Mouse (Mus musculus): Measurements from ENCODE around the gene Ano2. TPM values are rescaled to one million over a fixed set of nuclear protein-coding genes. Genes with fewer than 3 reads are reported as not detected.

The Ano2 gene
- polyA plus RNA-seq (2016; fragmentation: Nextera tagmentation; extraction: Ambion mirVana) = 0.10 and 0.32 TPM in 2 replicates

DNA sequence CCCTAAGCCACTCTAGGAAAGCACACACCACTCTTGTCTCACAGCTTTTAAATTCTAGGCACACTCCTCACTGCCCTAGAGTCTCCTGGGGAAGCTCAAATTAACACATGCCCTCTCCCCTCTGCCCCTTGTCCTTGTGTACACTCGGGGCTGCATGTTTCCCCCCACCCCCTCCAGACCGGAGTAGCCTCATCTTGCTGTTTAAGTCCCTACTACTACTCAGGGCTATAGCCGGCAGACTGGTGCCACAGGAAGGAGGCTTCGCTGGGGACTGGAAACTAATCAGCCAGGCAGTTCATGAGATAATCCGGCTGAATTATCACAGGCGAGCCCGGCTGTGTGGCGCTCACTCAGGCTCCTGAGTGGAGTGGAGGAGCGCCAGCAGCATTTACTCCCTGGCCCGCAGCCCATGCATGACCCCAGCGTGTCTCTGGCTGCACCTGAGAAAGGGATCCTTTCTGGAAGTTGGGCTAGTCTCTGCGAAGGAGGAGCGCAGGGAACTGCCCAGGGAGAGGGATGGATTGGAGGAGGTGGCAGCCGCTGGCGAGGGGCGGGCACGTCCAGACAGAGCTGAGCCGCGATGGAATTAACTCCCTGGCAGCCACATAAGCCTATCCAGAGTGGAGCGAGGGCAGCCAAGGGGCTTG, at the start of gene Ano2:
TSS of gene Ano2 (plus strand) at position 363 of the 647 bp plus-strand sequence.
- WGBS = 2% methylated on average over 20 of the region's 20 CpGs
- Histone ChIP-seq H3K27me3 (ENCODE audit: low read depth, poor library complexity, severe bottlenecking) (peaks cover 31% of the 10 kb centered on the region), H3K9me3 (replicated peaks) (no peaks in the 10 kb centered on the region), H3K4me1 (peaks cover 12% of the 10 kb centered on the region), H3K4me3 (peak within 1 kb of the TSS; percentile 51), H3K36me3 (no peaks in the 10 kb centered on the region), H3K27ac (replicated peaks) (0 out of 2 replicates have a peak within 1 kb of the TSS, but pooled peaks have one; percentile 14)
- peak; percentile 41 for DNase-seq (ENCODE audit: low spot score)

- H3K4me1 ChIP-seq = no peaks in the 10 kb centered on the region
- no peaks in the 10 kb centered on the region for H3K36me3 ChIP-seq
- no peak overlapping the region for H3K27ac ChIP-seq (replicated peaks)
- H3K27me3 ChIP-seq (ENCODE audit: low read depth, poor library complexity, severe bottlenecking) = no peaks in the 10 kb centered on the region
- DNase-seq (ENCODE audit: low spot score) = no peak
- H3K9me3 ChIP-seq (replicated peaks) = no peaks in the 10 kb centered on the region
- WGBS = 74% methylated on average over 4 of the region's 4 CpGs
- H3K4me3 ChIP-seq = no peak overlapping the region
Measured at GRCm38 (mm10) chr6:125640486-125640885, 49.7 kb upstream of the Ano2 start.

- no peaks in the 10 kb centered on the region for H3K36me3 ChIP-seq
- WGBS = 95% methylated on average over 8 of the region's 8 CpGs
- H3K27ac ChIP-seq (replicated peaks) = no peak overlapping the region
- no peaks in the 10 kb centered on the region for H3K4me1 ChIP-seq
- H3K4me3 ChIP-seq = no peak overlapping the region
- no peaks in the 10 kb centered on the region for H3K27me3 ChIP-seq (ENCODE audit: low read depth, poor library complexity, severe bottlenecking)
- no peaks in the 10 kb centered on the region for H3K9me3 ChIP-seq (replicated peaks)
- no peak for DNase-seq (ENCODE audit: low spot score)
Measured at GRCm38 (mm10) chr6:125641146-125641545, 49.1 kb upstream of the Ano2 start.

GRCm38 (mm10) chr6:125648964-125649363, 41.3 kb upstream of the Ano2 start:
- Histone ChIP-seq H3K4me3 (no peak overlapping the region), H3K27ac (replicated peaks) (no peak overlapping the region)

DNA sequence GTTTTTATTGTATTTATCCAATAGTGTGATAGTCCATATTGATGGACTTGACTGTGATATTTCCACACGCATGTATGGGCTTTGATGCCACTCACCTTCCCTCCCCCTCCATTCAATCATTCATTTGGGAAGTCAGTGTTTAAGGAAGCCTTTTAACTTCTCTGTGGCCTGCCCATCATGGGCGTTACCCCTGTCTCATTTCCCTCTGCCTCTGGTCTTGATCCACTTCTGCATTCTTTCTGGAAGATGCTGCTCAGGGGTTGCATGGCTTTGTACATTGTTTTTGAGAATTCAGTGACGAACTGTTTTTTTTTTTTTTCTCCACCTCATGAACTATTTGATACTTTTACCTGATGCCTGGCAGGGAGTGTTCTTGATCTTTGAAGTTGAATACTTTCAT, 38.9 kb upstream of the Ano2 start:
- H3K27ac ChIP-seq (replicated peaks) = no peak overlapping the region
- H3K9me3 ChIP-seq (replicated peaks) = no peaks in the 10 kb centered on the region
- DNase-seq (ENCODE audit: low spot score) = no peak
- no peaks in the 10 kb centered on the region for H3K27me3 ChIP-seq (ENCODE audit: low read depth, poor library complexity, severe bottlenecking)
- H3K36me3 ChIP-seq = no peaks in the 10 kb centered on the region
- 83% methylated on average over 3 of the region's 3 CpGs for WGBS
- H3K4me3 ChIP-seq = no peak overlapping the region
- no peaks in the 10 kb centered on the region for H3K4me1 ChIP-seq

More at GRCm38 (mm10) chr6:125648964-125649363, 41.3 kb upstream of the Ano2 start:
- H3K27me3 ChIP-seq (ENCODE audit: low read depth, poor library complexity, severe bottlenecking) = no peaks in the 10 kb centered on the region
- no peaks in the 10 kb centered on the region for H3K9me3 ChIP-seq (replicated peaks)
- no peak for DNase-seq (ENCODE audit: low spot score)
- no peaks in the 10 kb centered on the region for H3K4me1 ChIP-seq
- H3K36me3 ChIP-seq = no peaks in the 10 kb centered on the region
- 88% methylated on average over 12 of the region's 12 CpGs for WGBS

- WGBS = 90% methylated on average over 1 of the region's 1 CpGs
- Histone ChIP-seq H3K36me3 (no peaks in the 10 kb centered on the region), H3K4me1 (no peaks in the 10 kb centered on the region), H3K4me3 (no peak overlapping the region), H3K9me3 (replicated peaks) (no peaks in the 10 kb centered on the region), H3K27ac (replicated peaks) (no peak overlapping the region), H3K27me3 (ENCODE audit: low read depth, poor library complexity, severe bottlenecking) (no peaks in the 10 kb centered on the region)
- no peak for DNase-seq (ENCODE audit: low spot score)
Measured at GRCm38 (mm10) chr6:125653416-125653815, 36.8 kb upstream of the Ano2 start.

GRCm38 (mm10) chr6:125656921-125657320, 33.3 kb upstream of the Ano2 start:
- DNase-seq (ENCODE audit: low spot score) = no peak
- Histone ChIP-seq H3K4me1 (no peaks in the 10 kb centered on the region), H3K4me3 (no peak overlapping the region), H3K36me3 (no peaks in the 10 kb centered on the region), H3K27me3 (ENCODE audit: low read depth, poor library complexity, severe bottlenecking) (no peaks in the 10 kb centered on the region), H3K9me3 (replicated peaks) (no peaks in the 10 kb centered on the region), H3K27ac (replicated peaks) (no peak overlapping the region)
- WGBS = 92% methylated on average over 13 of the region's 13 CpGs

DNA sequence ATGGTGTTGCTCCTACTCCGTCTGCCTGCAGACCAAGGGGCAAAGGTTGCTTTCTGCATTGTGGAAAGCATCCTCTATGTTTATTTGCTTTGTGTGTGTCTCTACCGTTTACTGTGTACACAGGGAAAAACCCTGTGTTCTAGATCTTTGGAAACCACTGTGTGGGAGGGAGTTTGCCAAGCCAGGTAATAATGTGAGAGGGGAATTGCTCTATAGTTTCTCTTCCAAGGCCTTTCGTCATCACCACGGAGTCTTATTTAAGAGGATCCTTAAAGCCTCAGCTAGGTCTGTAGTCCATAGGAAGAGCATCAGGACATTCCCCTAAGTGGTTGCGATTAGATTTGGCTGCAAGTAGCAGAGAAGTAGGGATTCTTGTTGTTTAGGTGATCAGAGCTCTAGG, 32.3 kb upstream of the Ano2 start:
- Histone ChIP-seq H3K36me3 (no peaks in the 10 kb centered on the region), H3K4me3 (no peak overlapping the region), H3K4me1 (no peaks in the 10 kb centered on the region), H3K27ac (replicated peaks) (no peak overlapping the region), H3K9me3 (replicated peaks) (no peaks in the 10 kb centered on the region), H3K27me3 (ENCODE audit: low read depth, poor library complexity, severe bottlenecking) (no peaks in the 10 kb centered on the region)
- DNase-seq (ENCODE audit: low spot score) = no peak
- WGBS = 88% methylated on average over 5 of the region's 5 CpGs

- WGBS = 46% methylated on average over 14 of the region's 14 CpGs
- no peaks in the 10 kb centered on the region for H3K36me3 ChIP-seq
- peak; percentile 77 for DNase-seq (ENCODE audit: low spot score)
- H3K4me1 ChIP-seq = no peaks in the 10 kb centered on the region
- no peaks in the 10 kb centered on the region for H3K27me3 ChIP-seq (ENCODE audit: low read depth, poor library complexity, severe bottlenecking)
- no peak overlapping the region for H3K27ac ChIP-seq (replicated peaks)
- no peak overlapping the region for H3K4me3 ChIP-seq
- H3K9me3 ChIP-seq (replicated peaks) = no peaks in the 10 kb centered on the region
Measured at GRCm38 (mm10) chr6:125661106-125661877, 28.9 kb upstream of the Ano2 start.

DNA sequence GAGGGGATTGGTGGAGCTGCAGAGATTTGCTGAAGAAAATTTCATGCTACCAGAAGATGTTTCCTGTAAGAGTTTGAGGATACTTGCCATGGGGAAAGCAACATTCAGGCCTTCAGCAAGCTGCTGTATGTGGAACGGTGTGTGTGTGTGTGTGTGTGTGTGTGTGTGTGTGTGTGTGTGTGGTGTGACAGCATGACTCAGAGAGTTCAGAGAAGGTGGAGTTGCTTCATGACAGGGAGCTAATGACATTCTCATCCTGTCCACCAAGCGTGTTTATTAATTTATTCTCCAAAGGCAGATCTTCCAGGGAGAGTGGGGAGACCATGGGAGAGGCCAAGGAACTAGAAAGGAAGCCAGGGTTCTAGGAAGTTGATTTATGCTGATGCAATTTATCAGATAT, 26.3 kb upstream of the Ano2 start:
- no peak for DNase-seq (ENCODE audit: low spot score)
- no peaks in the 10 kb centered on the region for H3K27me3 ChIP-seq (ENCODE audit: low read depth, poor library complexity, severe bottlenecking)
- no peak overlapping the region for H3K27ac ChIP-seq (replicated peaks)
- 94% methylated on average over 2 of the region's 2 CpGs for WGBS
- H3K4me1 ChIP-seq = no peaks in the 10 kb centered on the region
- no peaks in the 10 kb centered on the region for H3K9me3 ChIP-seq (replicated peaks)
- no peaks in the 10 kb centered on the region for H3K36me3 ChIP-seq
- no peak overlapping the region for H3K4me3 ChIP-seq

DNA sequence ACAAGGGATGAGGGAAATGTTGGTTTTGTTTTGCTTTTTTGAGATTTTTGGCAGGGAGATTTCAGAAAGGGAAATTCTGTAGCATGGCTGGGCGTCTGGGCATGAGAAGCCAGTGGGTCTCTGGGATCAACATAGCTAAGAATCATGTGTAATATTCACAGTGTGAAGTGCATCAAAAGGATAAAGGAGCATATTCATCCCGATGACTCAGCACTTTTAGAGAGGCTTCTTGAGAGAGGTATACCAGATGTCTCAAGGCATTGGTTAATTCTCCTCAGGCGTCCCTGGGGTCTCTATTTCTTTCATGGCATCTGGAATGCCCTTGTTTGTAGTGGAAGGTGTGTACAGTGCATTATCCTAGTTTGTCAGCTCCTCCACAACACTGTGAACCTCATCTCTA, 18.4 kb upstream of the Ano2 start:
- H3K27ac ChIP-seq (replicated peaks) = no peak overlapping the region
- H3K4me1 ChIP-seq = no peaks in the 10 kb centered on the region
- no peak overlapping the region for H3K4me3 ChIP-seq
- no peaks in the 10 kb centered on the region for H3K27me3 ChIP-seq (ENCODE audit: low read depth, poor library complexity, severe bottlenecking)
- 86% methylated on average over 3 of the region's 3 CpGs for WGBS
- no peaks in the 10 kb centered on the region for H3K9me3 ChIP-seq (replicated peaks)
- DNase-seq (ENCODE audit: low spot score) = no peak
- no peaks in the 10 kb centered on the region for H3K36me3 ChIP-seq

DNA sequence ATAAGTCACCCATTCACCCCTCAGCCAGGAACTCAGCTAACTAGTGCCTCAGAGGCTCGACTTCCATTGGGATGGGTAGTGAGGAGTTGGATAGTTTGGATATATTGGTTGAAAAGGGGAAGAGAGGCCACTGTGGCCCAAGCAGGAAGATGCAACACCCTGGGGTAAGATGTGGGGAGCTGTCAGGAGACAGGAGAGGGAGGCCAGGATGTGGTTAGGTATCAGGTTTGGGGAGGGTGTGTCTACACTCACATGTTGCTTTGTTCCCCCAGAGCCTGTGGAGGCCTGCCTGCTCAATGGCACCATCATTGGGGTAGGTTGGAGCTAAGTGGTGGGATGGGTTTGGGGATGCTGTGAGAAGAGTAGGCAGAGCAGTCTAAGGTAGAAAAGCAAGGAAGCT, 11.7 kb upstream of the Ano2 start:
- WGBS = 77% methylated on average over 1 of the region's 1 CpGs
- H3K27me3 ChIP-seq (ENCODE audit: low read depth, poor library complexity, severe bottlenecking) = no peaks in the 10 kb centered on the region
- H3K9me3 ChIP-seq (replicated peaks) = no peaks in the 10 kb centered on the region
- no peak overlapping the region for H3K4me3 ChIP-seq
- no peaks in the 10 kb centered on the region for H3K4me1 ChIP-seq
- DNase-seq (ENCODE audit: low spot score) = no peak
- no peak overlapping the region for H3K27ac ChIP-seq (replicated peaks)
- H3K36me3 ChIP-seq = no peaks in the 10 kb centered on the region

DNA sequence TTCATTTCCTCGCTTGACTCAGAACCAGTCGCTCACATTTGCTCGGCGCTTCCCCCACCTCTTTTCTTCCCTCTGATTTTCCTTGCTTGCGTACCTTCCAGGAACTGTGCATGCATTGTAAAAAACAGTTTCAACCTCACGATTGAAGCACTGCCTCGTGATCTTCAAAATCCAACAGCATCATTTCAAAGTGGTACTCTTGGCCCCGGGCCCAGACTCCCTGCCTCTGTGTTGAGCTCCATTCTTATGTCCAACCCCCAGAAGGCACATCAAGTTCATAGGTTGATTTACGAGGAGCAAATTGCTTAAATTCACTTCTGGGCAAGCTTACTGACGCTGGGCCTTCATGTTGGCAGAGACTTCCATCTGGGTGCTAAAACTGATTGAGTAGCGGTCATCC, 9.6 kb upstream of the Ano2 start:
- no peaks in the 10 kb centered on the region for H3K9me3 ChIP-seq (replicated peaks)
- WGBS = 90% methylated on average over 11 of the region's 11 CpGs
- H3K4me3 ChIP-seq = no peak overlapping the region
- DNase-seq (ENCODE audit: low spot score) = no peak
- H3K4me1 ChIP-seq = no peaks in the 10 kb centered on the region
- H3K27ac ChIP-seq (replicated peaks) = no peak overlapping the region
- H3K27me3 ChIP-seq (ENCODE audit: low read depth, poor library complexity, severe bottlenecking) = no peaks in the 10 kb centered on the region
- H3K36me3 ChIP-seq = no peaks in the 10 kb centered on the region
